Mouse (Mus musculus) right cerebral cortex, adult 18-20 months (tissue): ENCODE results near the gene Ift81.
A peak's percentile ranks its signal among the peaks of the same experiment; 100 is the strongest.

Experiments used
- DNase-seq: peaks from one replicate; pipeline ENCODE4 v3.0.0; 2022; ENCODE audit warnings: mixed read lengths

Ift81 gene

GRCm38 (mm10) chr5:122541871-122542270 lies 72.4 kb downstream of the Ift81 start:
- DNase-seq: no peak

- no peak for DNase-seq
These were observed 76.2 kb downstream of the Ift81 start for GRCm38 (mm10) chr5:122538077-122538476.

GRCm38 (mm10) chr5:122537654-122538053 lies 76.7 kb downstream of the Ift81 start:
- no peak for DNase-seq

GRCm38 (mm10) chr5:122533884-122534283 lies 80.4 kb downstream of the Ift81 start:
- DNase-seq: no peak

GRCm38 (mm10) chr5:122529913-122530604 lies 84.3 kb downstream of the Ift81 start:
- no peak for DNase-seq

- peak; percentile 67 for DNase-seq
These were observed 85.0 kb downstream of the Ift81 start for GRCm38 (mm10) chr5:122529316-122529715.

GRCm38 (mm10) chr5:122528591-122528990 lies 85.7 kb downstream of the Ift81 start:
- DNase-seq: no peak

- DNase-seq: no peak
These were observed 86.6 kb downstream of the Ift81 start for GRCm38 (mm10) chr5:122527761-122528160.

GRCm38 (mm10) chr5:122526878-122527730 lies 87.2 kb downstream of the Ift81 start:
- DNase-seq: no peak

GRCm38 (mm10) chr5:122526405-122526804 lies 87.9 kb downstream of the Ift81 start:
- peak; percentile 43 for DNase-seq

GRCm38 (mm10) chr5:122525238-122525931 lies 88.9 kb downstream of the Ift81 start:
- DNase-seq: peak; percentile 25

GRCm38 (mm10) chr5:122524854-122525237 lies 89.5 kb downstream of the Ift81 start:
- DNase-seq: no peak

GRCm38 (mm10) chr5:122524244-122524643 lies 90.1 kb downstream of the Ift81 start:
- DNase-seq: no peak

- no peak for DNase-seq
These were observed 93.2 kb downstream of the Ift81 start for GRCm38 (mm10) chr5:122521130-122521473.

- DNase-seq: no peak
These were observed 93.8 kb downstream of the Ift81 start for GRCm38 (mm10) chr5:122520254-122521129.

- DNase-seq: no peak
These were observed 95.2 kb downstream of the Ift81 start for GRCm38 (mm10) chr5:122519043-122519660.

GRCm38 (mm10) chr5:122518247-122518646 lies 96.1 kb downstream of the Ift81 start:
- no peak for DNase-seq

GRCm38 (mm10) chr5:122516901-122517300 lies 97.4 kb downstream of the Ift81 start:
- no peak for DNase-seq

GRCm38 (mm10) chr5:122516029-122516730 lies 98.1 kb downstream of the Ift81 start:
- DNase-seq: no peak

GRCm38 (mm10) chr5:122514127-122514521 lies 100.2 kb downstream of the Ift81 start:
- no peak for DNase-seq

- DNase-seq: no peak
These were observed 100.7 kb downstream of the Ift81 start for GRCm38 (mm10) chr5:122513421-122514126.
